Mouse (Mus musculus) neural tube, embryonic 15.5 days (tissue): Measurements from ENCODE around the gene Celf2. TPM values are rescaled to one million over a fixed set of nuclear protein-coding genes. Genes with fewer than 3 reads are reported as not detected.

Experiments used
- ATAC-seq: fragments of 200-750 bp; cut with Nextera tagmentation; 2 replicates; pipeline ENCODE4 v1.8.0; 2017; ENCODE audit warnings: mild to moderate bottlenecking, moderate TSS enrichment, moderate library complexity; ENCODE audit not compliant: low FRiP score
- H3K27ac ChIP-seq: fragments of 300-500 bp; sonication (generic); replicated peaks from 2 replicates; pipeline ENCODE4 v1.5.1; 2015; ENCODE audit warnings: mild to moderate bottlenecking, inconsistent platforms
- H3K27me3 ChIP-seq: fragments of 300-500 bp; sonication (generic); replicated peaks from 2 replicates; pipeline ENCODE4 v1.6.1; 2015; ENCODE audit warnings: inconsistent platforms
- H3K36me3 ChIP-seq: fragments of 300-500 bp; sonication (generic); 2 replicates; pipeline ENCODE4 v1.6.1; 2015; ENCODE audit warnings: inconsistent platforms
- H3K4me1 ChIP-seq: fragments of 300-500 bp; sonication (generic); 2 replicates; pipeline ENCODE4 v1.6.1; 2015; ENCODE audit warnings: inconsistent platforms
- H3K4me2 ChIP-seq: fragments of 300-500 bp; sonication (generic); 2 replicates; pipeline ENCODE4 v1.6.1; 2015; ENCODE audit warnings: inconsistent platforms, mild to moderate bottlenecking, moderate library complexity
- H3K4me3 ChIP-seq: fragments of 300-500 bp; sonication (generic); replicated peaks from 2 replicates; pipeline ENCODE4 v1.5.1; 2015; ENCODE audit warnings: mild to moderate bottlenecking, inconsistent platforms
- H3K9ac ChIP-seq: fragments of 300-500 bp; sonication (generic); replicated peaks from 2 replicates; pipeline ENCODE4 v1.6.1; 2015; ENCODE audit warnings: mild to moderate bottlenecking, inconsistent platforms
- H3K9me3 ChIP-seq: fragments of 300-500 bp; sonication (generic); replicated peaks from 2 replicates; pipeline ENCODE4 v1.6.1; 2016; ENCODE audit warnings: inconsistent platforms
- WGBS: fragments of 180-500 bp; shearing (Covaris S2); methylation state at CpG from one replicate; pipeline ENCODE4 v1.1.7; 2015; ENCODE audit warnings: mixed read lengths; 5-methylcytosine and 5-hydroxymethylcytosine counted together
- polyA plus RNA-seq: library from polyadenylated mRNA; unstranded; fragments of >200 nt; fragmentation: Nextera tagmentation; extraction: Ambion mirVana; gene quantifications from 2 replicates; pipeline ENCODE4 v1.2.1, GENCODE M21; 2015

Gene Celf2
- polyA plus RNA-seq, 1 experiment from 2014 or later, result 120 TPM

DNA sequence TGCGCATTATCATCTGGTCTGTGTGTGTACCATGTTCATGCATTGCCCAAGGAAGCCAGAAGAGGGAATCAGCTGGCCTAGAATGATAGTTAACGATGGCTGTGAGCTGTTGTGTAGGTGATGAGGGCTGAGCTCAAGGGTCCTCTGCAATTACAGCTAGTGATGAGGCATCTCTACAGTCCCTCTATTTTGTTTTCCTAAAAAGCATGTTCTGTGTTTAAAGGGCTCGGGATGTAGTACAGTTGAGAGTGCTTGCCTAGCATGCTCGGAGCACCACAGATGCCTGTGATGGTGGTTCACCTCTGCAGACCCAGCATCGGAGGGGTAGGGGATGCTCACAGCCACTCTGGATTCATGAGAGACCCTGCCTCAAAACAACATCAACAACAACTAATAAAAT lies 416.7 kb downstream of the Celf2 start:
- Histone ChIP-seq H3K27ac (no peak overlapping the region), H3K4me1 (peaks cover 10% of the 10 kb centered on the region), H3K36me3 (no peaks in the 10 kb centered on the region), H3K4me2 (no peak overlapping the region), H3K27me3 (no peaks in the 10 kb centered on the region), H3K9ac (no peak overlapping the region), H3K9me3 (no peaks in the 10 kb centered on the region), H3K4me3 (no peak overlapping the region)
- 96% methylated on average over 5 of the region's 5 CpGs for WGBS
- ATAC-seq, result no peak

DNA sequence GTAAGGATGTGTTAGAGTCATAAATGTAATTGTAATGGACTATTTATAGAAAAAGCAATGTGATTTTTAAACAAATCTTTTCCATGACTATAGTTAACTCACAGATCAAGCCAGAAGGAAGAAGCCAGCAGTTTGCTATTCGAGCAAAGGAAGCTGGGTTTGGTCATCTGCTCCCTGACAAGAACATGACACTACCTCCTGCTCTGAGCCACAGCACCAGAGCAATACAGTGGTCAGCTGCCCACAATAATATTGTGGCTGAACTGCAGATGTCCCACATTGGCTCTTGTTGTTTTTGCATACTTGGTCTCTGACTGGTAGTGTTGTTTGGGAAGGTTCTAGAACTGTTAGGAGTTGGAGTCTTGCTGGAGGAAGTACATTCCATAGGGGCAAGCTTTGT lies 418.9 kb downstream of the Celf2 start:
- 88% methylated on average over 1 of the region's 1 CpGs for WGBS
- H3K9ac ChIP-seq, result no peak overlapping the region
- H3K36me3 ChIP-seq, result no peaks in the 10 kb centered on the region
- peaks cover 10% of the 10 kb centered on the region for H3K4me1 ChIP-seq
- no peak overlapping the region for H3K4me3 ChIP-seq
- H3K27ac ChIP-seq, result no peak overlapping the region
- H3K9me3 ChIP-seq, result no peaks in the 10 kb centered on the region
- no peak overlapping the region for H3K4me2 ChIP-seq
- no peak for ATAC-seq
- no peaks in the 10 kb centered on the region for H3K27me3 ChIP-seq

DNA sequence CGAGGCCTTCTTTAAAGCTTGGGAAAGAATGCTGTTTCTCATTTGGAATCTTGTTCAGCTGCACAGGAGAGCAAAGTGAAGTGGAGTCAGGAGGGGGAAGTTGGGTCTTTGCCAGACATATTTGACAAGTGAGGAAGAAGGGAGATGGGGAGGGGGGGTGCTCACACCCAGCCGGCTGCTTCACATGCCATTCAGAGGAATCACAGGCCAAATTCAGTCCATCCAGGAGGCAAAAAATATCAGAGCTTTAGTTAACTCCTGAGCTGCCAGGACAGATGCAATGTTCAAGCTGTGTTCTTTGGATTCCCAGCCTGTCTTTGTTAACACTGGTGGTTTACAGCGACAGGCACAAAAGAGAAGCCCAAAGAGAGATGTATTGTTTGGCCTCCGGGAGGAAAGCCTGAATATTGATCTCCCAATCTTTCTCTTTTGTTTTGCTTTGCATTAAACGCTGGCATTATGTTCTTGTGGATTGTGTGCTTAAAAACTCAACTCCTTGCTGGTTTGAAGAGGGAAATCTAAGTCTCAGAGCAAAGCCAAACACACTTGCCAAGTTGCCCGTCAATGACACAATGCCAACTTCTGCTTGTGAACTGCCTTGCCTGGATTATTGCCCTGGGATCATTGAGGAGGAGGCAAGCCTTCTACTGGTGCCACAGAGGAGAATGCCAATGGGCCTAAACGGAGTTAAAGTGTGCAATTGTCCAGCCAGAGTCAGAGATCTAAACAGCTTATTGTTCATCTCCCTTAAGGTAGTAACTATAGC lies 420.1 kb downstream of the Celf2 start:
- Histone ChIP-seq H3K4me2 (peak overlapping the region; percentile 3; the same call in 1 of the 2 replicates), H3K4me3 (no peak overlapping the region), H3K4me1 (peaks cover 10% of the 10 kb centered on the region), H3K36me3 (no peaks in the 10 kb centered on the region), H3K9me3 (no peaks in the 10 kb centered on the region), H3K9ac (no peak overlapping the region), H3K27ac (peak overlapping the region; percentile 60), H3K27me3 (no peaks in the 10 kb centered on the region)
- 8% methylated on average over 7 of the region's 7 CpGs for WGBS
- ATAC-seq, result peak; percentile 67

DNA sequence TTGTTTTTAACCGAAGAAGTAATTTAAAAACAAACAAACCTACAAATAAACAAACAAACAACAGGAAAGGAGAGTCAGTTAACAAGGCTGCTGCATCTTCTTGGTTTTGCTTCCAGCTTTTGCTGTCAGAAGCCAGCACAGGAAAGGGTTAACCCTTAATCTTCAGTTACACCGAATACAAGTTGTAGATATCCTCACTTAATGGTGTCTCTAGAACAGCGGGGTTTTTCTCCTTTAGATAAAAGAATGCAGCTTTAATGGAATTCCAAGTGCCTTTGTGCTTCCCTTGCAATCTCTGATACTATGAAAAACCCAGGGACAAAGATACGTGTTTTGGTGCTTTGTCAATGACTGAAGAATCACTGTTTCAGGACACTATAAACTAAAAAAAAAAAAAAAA lies 420.8 kb downstream of the Celf2 start:
- Histone ChIP-seq H3K4me3 (no peak overlapping the region), H3K9me3 (no peaks in the 10 kb centered on the region), H3K4me1 (peaks cover 10% of the 10 kb centered on the region), H3K9ac (no peak overlapping the region), H3K27me3 (no peaks in the 10 kb centered on the region), H3K4me2 (no peak overlapping the region), H3K36me3 (no peaks in the 10 kb centered on the region), H3K27ac (0 out of 2 replicates have a peak overlapping the region, but pooled peaks have one; percentile 43)
- no peak for ATAC-seq
- WGBS, result 21% methylated on average over 4 of the region's 4 CpGs

DNA sequence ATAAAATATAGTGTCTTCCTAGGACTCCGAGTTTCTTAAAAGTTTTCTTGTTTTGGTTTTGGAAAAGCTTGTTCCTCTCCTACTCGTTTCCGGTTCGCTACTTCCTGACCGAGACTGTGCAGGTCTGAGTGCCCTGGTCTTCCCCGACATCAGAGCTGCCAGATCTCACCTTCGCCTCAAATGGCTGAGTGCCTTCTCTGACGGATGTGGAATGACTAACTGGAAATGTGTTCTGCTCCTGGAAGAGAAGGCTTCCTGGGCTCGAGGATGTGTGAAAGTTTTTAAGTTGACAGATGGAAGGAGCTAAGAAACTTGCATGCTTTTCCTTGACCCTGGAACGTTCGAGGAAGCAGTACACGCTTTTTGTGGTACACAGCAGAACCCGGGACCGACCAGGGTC lies 421.9 kb downstream of the Celf2 start:
- no peak overlapping the region for H3K9ac ChIP-seq
- no peak overlapping the region for H3K27ac ChIP-seq
- peaks cover 10% of the 10 kb centered on the region for H3K4me1 ChIP-seq
- no peak overlapping the region for H3K4me3 ChIP-seq
- ATAC-seq, result no peak
- no peaks in the 10 kb centered on the region for H3K27me3 ChIP-seq
- H3K9me3 ChIP-seq, result no peaks in the 10 kb centered on the region
- H3K4me2 ChIP-seq, result no peak overlapping the region
- WGBS, result 84% methylated on average over 14 of the region's 14 CpGs
- no peaks in the 10 kb centered on the region for H3K36me3 ChIP-seq

DNA sequence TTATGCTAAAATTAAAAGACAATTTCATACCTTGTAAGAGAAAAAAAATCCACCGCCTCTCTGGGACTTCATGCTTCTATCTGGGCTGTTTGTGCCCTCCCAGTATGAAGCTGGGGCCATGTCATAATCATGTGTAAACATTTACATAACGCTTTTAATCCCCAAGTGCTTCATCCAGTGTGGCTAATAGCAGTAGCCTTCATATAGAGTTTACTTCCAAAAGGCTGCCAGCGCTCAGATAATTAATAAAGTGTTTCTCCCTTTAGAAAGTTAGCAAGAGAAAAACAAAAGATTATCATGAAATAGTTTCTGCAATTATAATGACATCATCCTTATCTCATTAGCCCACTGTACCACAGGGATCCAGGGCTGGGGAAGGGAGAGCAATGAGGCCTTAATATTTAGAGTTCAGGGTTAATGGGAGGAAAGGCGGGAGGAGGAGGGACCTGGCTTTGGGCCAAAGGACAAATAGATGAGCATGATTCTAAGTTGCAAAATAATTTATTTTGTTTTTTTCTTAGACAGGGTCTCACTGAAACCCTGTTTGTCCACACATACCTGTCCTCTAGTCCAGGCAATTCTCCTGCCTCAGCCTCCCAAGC lies 425.8 kb downstream of the Celf2 start:
- H3K4me3 ChIP-seq, result no peak overlapping the region
- no peak overlapping the region for H3K9ac ChIP-seq
- H3K27me3 ChIP-seq, result no peaks in the 10 kb centered on the region
- no peaks in the 10 kb centered on the region for H3K36me3 ChIP-seq
- H3K4me1 ChIP-seq, result peaks cover 15% of the 10 kb centered on the region
- no peak overlapping the region for H3K4me2 ChIP-seq
- no peak for ATAC-seq
- no peaks in the 10 kb centered on the region for H3K9me3 ChIP-seq
- no peak overlapping the region for H3K27ac ChIP-seq
- 75% methylated on average over 4 of the region's 4 CpGs for WGBS

DNA sequence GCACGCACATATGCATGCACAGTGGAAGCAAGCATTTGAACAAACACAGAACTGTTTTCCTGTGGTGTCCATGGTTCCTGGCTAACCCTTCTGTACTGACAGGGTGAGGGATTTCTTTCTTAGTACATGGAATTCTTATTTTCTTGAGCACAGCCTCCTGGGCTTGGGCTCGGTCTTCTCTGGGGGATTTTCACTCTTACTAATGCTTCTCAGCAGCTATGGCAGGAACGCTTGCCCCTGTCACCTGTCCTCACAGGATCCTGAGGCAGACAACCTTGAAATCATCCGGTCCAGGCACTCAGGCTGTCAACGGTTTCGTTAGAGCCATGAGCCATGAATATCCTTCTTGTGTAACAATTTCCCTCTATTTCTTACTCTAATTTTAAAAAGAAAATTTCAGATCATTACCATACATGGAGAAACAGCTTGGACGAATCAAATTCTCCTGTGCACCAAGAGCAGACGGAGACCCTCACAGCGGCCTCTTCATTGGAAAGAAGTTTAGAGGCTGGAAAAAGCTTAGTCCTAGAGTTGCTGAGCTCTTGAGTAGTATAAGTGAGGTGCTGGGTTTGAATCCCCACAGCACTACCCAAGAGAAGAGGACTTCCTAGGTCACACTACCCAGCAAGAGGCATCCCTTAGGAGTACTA lies 426.9 kb downstream of the Celf2 start:
- H3K27ac ChIP-seq, result no peak overlapping the region
- no peak overlapping the region for H3K9ac ChIP-seq
- no peaks in the 10 kb centered on the region for H3K36me3 ChIP-seq
- H3K9me3 ChIP-seq, result no peaks in the 10 kb centered on the region
- no peaks in the 10 kb centered on the region for H3K27me3 ChIP-seq
- no peak for ATAC-seq
- no peak overlapping the region for H3K4me3 ChIP-seq
- WGBS, result 85% methylated on average over 9 of the region's 9 CpGs
- H3K4me2 ChIP-seq, result no peak overlapping the region
- H3K4me1 ChIP-seq, result peaks cover 15% of the 10 kb centered on the region

DNA sequence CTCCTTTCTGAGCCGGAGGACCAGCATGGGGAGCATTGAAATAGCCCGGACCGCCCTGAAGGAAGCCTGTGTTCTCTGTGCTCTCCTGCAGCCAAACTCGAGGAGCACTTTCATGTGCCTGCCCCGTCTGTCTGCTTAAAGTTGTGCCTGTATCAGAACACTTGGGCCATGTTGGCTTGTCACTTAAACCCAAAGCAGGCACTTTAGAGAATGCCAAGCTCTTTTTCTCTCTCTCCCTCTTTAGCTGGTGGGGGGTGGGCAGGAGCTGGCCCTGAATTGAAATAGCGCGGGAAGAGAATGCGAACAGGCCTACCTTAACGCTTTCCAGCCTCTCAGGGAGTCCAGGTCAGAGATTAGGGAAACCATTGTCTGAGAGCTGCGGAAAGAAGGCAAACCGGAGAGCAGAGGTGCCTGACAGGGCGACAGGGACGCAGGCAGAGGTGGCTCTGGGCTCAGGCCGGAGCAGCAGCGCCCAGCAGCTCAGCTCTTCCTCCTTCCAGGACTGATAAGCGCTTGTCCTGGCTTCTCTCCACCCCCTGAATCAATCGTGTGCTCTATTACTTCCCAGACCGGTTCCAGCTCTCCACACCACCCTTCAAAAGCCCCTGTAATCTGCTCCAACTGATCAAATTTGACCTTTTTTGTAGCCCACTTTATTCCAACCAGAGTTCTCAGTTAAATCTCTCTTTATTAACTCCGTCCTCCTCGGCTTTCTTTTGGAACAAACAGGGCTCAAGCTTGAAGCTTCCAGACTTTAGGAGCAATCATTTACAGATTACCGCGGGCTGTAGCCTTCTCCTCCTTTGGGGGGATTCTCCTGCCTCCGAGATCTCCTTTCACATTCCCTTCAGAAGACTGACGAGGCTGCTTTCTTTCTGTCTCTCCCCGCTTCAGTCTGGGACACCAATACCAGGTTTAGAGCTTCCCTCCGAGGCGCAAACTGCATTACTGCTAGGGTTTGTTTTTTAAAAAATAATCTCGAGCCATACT lies 428.3 kb downstream of the Celf2 start:
- peak overlapping the region; percentile 40 for H3K9ac ChIP-seq
- peak overlapping the region; percentile 27 for H3K4me3 ChIP-seq
- no peaks in the 10 kb centered on the region for H3K36me3 ChIP-seq
- peaks cover 4% of the 10 kb centered on the region; the same call in 1 of the 2 replicates for H3K9me3 ChIP-seq
- peaks cover 15% of the 10 kb centered on the region for H3K4me1 ChIP-seq
- H3K27ac ChIP-seq, result 0 out of 2 replicates have a peak overlapping the region, but pooled peaks have one; percentile 13
- 11% methylated on average over 28 of the region's 28 CpGs for WGBS
- peak; percentile 61; the same call in 1 of the 2 replicates for ATAC-seq
- peak overlapping the region; percentile 54 for H3K4me2 ChIP-seq
- H3K27me3 ChIP-seq, result no peaks in the 10 kb centered on the region

DNA sequence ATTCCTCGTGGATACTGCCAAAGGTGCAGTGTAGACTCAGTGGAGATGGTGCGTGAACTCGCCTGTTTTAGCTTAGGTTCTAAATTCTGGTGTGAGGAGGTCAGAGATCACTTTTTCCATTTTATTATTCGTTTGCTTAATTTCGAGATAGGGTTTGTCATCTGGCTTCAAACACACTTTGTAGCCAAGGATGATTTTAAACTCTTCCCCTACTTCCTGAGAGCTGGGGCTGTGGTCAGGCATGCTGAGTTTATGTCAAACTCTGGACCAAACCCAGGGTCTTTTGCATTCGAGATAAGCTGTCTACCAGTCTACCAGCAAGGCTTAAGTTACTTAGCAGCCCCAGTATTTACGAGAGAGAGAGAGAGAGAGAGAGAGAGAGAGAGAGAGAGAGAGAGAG lies 429.3 kb downstream of the Celf2 start:
- no peak overlapping the region for H3K9ac ChIP-seq
- ATAC-seq, result no peak
- WGBS, result 79% methylated on average over 7 of the region's 7 CpGs
- no peaks in the 10 kb centered on the region for H3K36me3 ChIP-seq
- peaks cover 15% of the 10 kb centered on the region for H3K4me1 ChIP-seq
- H3K27ac ChIP-seq, result no peak overlapping the region
- peaks cover 4% of the 10 kb centered on the region; the same call in 1 of the 2 replicates for H3K9me3 ChIP-seq
- no peak overlapping the region for H3K4me3 ChIP-seq
- H3K4me2 ChIP-seq, result no peak overlapping the region
- no peaks in the 10 kb centered on the region for H3K27me3 ChIP-seq

DNA sequence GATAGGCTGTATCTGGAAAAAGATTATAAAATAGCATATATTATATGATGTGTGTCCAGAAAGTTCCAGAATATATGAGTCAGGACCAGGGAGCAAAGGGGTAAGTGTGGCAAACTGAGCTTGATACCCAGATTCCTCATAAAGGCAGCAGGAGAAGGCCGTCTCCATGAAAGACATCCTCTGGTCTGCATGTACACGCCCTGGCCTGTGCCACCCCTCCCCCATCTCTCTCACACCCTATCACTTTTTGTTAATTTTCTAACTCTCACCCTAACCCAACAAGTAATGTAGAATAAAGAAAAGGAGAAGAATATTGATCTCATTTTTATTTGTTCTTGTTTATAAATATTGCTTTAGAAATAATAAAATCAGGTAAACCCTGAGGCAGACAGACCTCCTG lies 430.0 kb downstream of the Celf2 start:
- H3K9ac ChIP-seq, result no peak overlapping the region
- H3K4me2 ChIP-seq, result no peak overlapping the region
- no peak for ATAC-seq
- peaks cover 4% of the 10 kb centered on the region; the same call in 1 of the 2 replicates for H3K9me3 ChIP-seq
- H3K27ac ChIP-seq, result no peak overlapping the region
- H3K36me3 ChIP-seq, result no peaks in the 10 kb centered on the region
- no peak overlapping the region for H3K4me3 ChIP-seq
- peaks cover 15% of the 10 kb centered on the region for H3K4me1 ChIP-seq
- H3K27me3 ChIP-seq, result no peaks in the 10 kb centered on the region
- WGBS, result 81% methylated on average over 2 of the region's 2 CpGs

DNA sequence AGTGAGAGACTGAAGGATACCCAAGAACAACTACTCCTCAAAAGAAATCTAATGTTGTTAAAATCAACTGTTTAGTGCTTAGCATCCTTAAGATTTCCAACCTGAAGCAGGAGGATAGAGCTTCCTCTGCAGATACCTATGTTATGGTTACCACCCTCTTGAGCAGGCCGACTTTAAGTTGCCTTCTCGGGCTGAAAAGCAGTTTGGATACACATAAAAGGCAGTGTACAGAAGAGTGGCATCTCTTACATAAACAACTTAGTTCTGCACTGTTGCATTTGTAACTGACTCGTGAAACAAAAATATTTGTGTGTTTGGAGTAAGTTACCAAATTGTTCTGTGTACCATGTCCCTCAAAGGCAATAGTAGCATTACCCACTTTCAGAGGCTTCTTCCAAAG lies 435.6 kb downstream of the Celf2 start:
- 79% methylated on average over 3 of the region's 3 CpGs for WGBS
- Histone ChIP-seq H3K4me3 (no peak overlapping the region), H3K4me2 (no peak overlapping the region), H3K4me1 (0 out of 2 replicates have a peak, but pooled peaks cover 7% of the 10 kb centered on the region), H3K36me3 (no peaks in the 10 kb centered on the region), H3K27ac (no peak overlapping the region), H3K9ac (no peak overlapping the region), H3K27me3 (no peaks in the 10 kb centered on the region), H3K9me3 (peaks cover 4% of the 10 kb centered on the region; the same call in 1 of the 2 replicates)
- no peak for ATAC-seq
